Mouse (Mus musculus) embryonic fibroblast, embryonic 13.5 days (primary cell): Measurements from ENCODE around the gene Rpusd3. TPM values are rescaled to one million over a fixed set of nuclear protein-coding genes. Genes with fewer than 3 reads are reported as not detected.
A peak's percentile ranks its signal among the peaks of the same experiment; 100 is the strongest.

Source experiments
- H3K27ac ChIP-seq: 2 replicates; pipeline ENCODE4 v1.5.1; 2012; ENCODE audit warnings: low read length, control low read depth, inconsistent platforms; ENCODE audit not compliant: insufficient read depth
- H3K4me1 ChIP-seq: 2 replicates; pipeline ENCODE4 v1.6.1; 2011; ENCODE audit warnings: low read length; ENCODE audit not compliant: control insufficient read depth, insufficient read depth
- H3K4me3 ChIP-seq: 2 replicates; pipeline ENCODE4 v1.5.1; 2011; ENCODE audit warnings: mild to moderate bottlenecking, control low read depth, low read length; ENCODE audit not compliant: insufficient read depth
- CTCF ChIP-seq: IDR thresholded peaks from 2 replicates; pipeline ENCODE4 v1.5.1; 2011; ENCODE audit warnings: mild to moderate bottlenecking, control low read depth, low read length, moderate library complexity, borderline replicate concordance; ENCODE audit not compliant: insufficient read depth
- POLR2A ChIP-seq: IDR thresholded peaks from 2 replicates; pipeline ENCODE4 v1.6.1; 2011; ENCODE audit warnings: low read depth, mild to moderate bottlenecking, control low read depth, low read length, moderate library complexity
- polyA plus RNA-seq: library from polyadenylated mRNA; stranded (reverse); fragments of >200 nt; gene quantifications from 2 replicates; pipeline ENCODE4 v1.2.4, GENCODE M21; 2011; ENCODE audit warnings: low read depth; ENCODE audit not compliant: missing spikeins, insufficient read length

Rpusd3 gene
- polyA plus RNA-seq, 1 experiment, result 8.0 TPM

DNA sequence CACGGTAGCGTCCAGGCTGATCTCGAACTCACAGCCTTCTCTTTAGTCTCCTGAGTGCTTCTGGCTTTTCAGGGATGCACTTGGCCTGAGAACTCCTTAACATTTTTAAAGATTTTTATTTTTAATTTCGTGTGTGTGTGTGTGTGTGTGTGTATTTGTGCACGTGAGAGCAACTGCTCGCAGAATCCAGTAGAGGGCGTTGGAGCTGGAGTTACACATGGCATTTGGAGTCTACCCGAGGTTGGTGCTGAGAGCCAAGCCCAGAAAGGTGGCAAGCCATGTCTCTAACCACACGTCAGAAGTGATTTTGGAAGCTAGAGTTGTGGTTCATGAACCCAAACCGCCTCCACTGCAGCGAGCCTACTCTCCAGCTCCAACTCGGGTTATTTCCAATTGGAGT, 24.0 kb upstream of the Rpusd3 start:
- TF ChIP-seq CTCF (no peak), POLR2A (no peak)
- no peak overlapping the region for H3K27ac ChIP-seq

GRCm38 (mm10) chr6:113442442-113443090, 23.4 kb upstream of the Rpusd3 start, which contains the start of gene Jagn1:
Jagn1 (plus strand) TSS chr6:113442569.
- Histone ChIP-seq H3K4me3 (peak within 1 kb of the TSS; percentile 83), H3K4me1 (no peaks in the 10 kb centered on the region), H3K27ac (no peak within 1 kb of the TSS)
- TF ChIP-seq POLR2A (peak; percentile 75), CTCF (no peak)

More for the DNA sequence above, 24.0 kb upstream of the Rpusd3 start:
- Histone ChIP-seq H3K4me3 (peak overlapping the region; percentile 83), H3K4me1 (no peaks in the 10 kb centered on the region)

DNA sequence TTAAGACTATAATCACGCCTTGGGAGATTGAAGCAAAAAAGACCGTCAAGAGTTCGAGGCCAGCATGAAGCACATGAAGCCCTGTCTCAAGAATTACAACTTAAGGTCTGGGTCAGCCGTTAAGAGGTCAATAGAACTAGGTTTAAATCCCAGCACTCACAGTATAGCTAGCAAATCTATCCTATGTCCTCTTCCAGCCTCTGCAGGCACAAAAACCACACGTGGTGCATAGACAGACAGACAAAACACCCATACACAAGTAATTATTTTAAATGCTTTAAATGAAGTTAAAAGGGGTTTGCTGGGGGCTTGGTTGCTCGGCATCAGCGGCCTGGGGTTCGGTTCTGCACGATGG, 22.9 kb upstream of the Rpusd3 start:
- Histone ChIP-seq H3K4me3 (no peak overlapping the region), H3K4me1 (no peaks in the 10 kb centered on the region), H3K27ac (no peak overlapping the region)
- TF ChIP-seq POLR2A, result no peak
- no peak for TF ChIP-seq CTCF

GRCm38 (mm10) chr6:113441147-113441680, 22.1 kb upstream of the Rpusd3 start:
- Histone ChIP-seq H3K4me1 (no peaks in the 10 kb centered on the region), H3K27ac (no peak overlapping the region), H3K4me3 (no peak overlapping the region)
- TF ChIP-seq POLR2A (no peak), CTCF (no peak)

DNA sequence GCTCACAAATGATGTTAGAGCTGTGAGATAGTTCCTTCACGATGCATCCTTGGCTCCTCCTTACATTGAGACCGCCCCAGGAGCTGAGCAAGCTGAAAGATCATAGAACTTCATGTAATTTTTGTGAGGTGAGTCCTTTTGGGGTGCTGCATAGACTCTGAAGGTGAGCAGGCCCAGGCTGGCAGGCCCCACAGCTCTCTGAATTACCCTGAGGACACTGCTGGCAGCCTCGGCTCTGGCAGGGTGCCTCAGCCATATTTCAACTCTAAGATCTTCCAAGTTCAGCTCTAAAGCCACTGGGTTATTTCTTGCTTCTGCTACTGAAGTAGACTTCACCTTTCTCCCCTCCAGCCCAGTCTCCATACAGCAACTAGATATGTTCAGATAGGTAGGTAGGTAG, 21.5 kb upstream of the Rpusd3 start:
- no peaks in the 10 kb centered on the region for H3K4me1 ChIP-seq
- no peak overlapping the region for H3K4me3 ChIP-seq
- TF ChIP-seq CTCF (no peak), POLR2A (no peak)
- H3K27ac ChIP-seq, result no peak overlapping the region

GRCm38 (mm10) chr6:113438721-113439430, 19.7 kb upstream of the Rpusd3 start:
- no peak overlapping the region for H3K4me3 ChIP-seq
- TF ChIP-seq CTCF (no peak), POLR2A (no peak)
- no peak overlapping the region for H3K27ac ChIP-seq
- no peaks in the 10 kb centered on the region for H3K4me1 ChIP-seq

GRCm38 (mm10) chr6:113437135-113437534, 18.0 kb upstream of the Rpusd3 start:
- no peak for TF ChIP-seq CTCF
- no peak for TF ChIP-seq POLR2A
- no peaks in the 10 kb centered on the region for H3K4me1 ChIP-seq
- H3K4me3 ChIP-seq, result no peak overlapping the region
- no peak overlapping the region for H3K27ac ChIP-seq

DNA sequence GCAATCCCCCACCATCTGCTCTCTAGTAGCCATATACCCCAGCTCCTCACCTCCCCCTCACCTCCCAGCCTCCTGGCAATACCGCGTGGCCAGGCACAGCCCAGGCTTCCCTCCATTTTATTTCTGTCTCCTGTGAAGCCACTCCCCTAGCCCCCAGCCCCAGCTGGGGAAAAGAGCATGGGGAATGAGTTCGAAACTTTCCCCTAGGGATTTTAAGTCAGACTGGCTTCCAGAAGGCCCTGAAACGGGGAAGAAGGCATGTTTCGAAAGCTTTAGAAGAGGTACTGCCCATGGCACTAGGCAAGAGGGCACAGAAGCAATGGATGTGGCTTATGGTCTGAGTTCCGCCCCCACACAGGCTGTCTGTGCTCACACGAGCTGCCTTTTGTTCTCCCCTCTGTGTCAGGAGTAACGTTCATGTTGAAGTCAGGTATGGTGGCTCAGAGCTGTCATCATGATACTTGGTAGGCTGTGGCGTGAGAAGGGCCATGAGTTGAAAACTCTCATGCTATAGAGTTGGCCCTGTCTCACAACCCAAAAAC, 16.6 kb upstream of the Rpusd3 start, which contains the start of gene Cidec:
Gene Cidec (minus strand): TSS at position 97 of the 542 bp plus-strand sequence.
- no peaks in the 10 kb centered on the region for H3K4me1 ChIP-seq
- H3K4me3 ChIP-seq, result no peak within 1 kb of the TSS
- TF ChIP-seq POLR2A (no peak), CTCF (no peak)
- H3K27ac ChIP-seq, result no peak within 1 kb of the TSS

DNA sequence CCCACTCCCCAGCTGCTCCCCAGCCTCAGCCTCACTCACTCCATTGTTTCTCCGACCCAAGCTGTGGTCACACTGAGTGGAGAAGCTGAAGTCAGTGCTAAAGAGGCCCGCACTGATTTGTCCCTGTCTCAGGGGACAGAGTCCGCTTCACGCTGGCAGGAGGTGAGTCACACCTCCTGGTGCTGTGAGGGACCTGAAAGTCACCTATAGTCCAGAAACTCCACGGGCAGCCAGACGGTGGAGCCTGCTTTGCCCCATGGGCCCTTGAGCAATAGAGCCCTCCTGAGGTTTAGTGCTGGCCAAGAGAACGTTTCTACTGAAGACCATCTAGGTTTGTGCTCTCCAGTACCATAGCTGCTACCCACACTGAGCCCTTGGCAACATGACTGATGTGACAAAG, 15.6 kb upstream of the Rpusd3 start:
- Histone ChIP-seq H3K4me3 (no peak overlapping the region), H3K27ac (no peak overlapping the region), H3K4me1 (no peaks in the 10 kb centered on the region)
- TF ChIP-seq CTCF (no peak), POLR2A (no peak)

DNA sequence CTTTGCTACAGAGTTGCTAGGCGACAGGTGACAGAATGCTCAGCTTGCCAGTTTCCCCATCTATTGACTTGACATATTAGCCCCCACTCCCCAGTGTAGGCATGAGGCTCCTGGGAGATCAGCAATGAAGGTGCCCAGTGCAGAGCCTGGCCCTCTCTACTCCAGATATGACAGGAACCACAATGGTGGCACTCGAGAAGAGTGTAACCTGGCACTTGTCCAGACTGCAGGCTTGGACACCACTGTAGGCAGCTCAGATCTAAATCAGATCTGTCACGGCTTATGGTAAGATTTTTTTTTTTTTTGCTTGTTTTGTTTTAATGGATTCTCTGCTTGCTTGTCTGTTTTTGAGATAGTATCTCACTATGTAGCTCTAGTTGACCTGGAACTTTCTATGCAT, 14.5 kb upstream of the Rpusd3 start:
- H3K4me3 ChIP-seq, result no peak overlapping the region
- no peaks in the 10 kb centered on the region for H3K4me1 ChIP-seq
- TF ChIP-seq POLR2A (no peak), CTCF (no peak)
- no peak overlapping the region for H3K27ac ChIP-seq
